8 mouse cellular contexts compared by ENCODE assay signal in genomic region chr2:33642650-33643458, GRCm38 (mm10). TPM values are rescaled to one million over a fixed set of nuclear protein-coding genes. Genes with fewer than 3 reads are reported as not detected.
A peak's percentile ranks its signal among the peaks of the same experiment; 100 is the strongest.
DNase-seq lines count a peak whose midpoint lies in the region; ATAC-seq and TF ChIP-seq lines count a peak whose summit lies in the region.

No protein-coding gene starts in this region.

- ATAC-seq in cerebellum, adult (ENCODE audit: insufficient number of reproducible peaks, low FRiP score, low TSS enrichment) = peak; percentile 52; the same call in 1 of the 2 replicates
- ATAC-seq in forebrain, embryonic 13.5 days = peak; percentile 67
- ATAC-seq in heart, postnatal 0 days (ENCODE audit: insufficient read depth, low read depth) = peak; percentile 40; the same call in 1 of the 2 replicates
- ATAC-seq in liver, embryonic 14.5 days (ENCODE audit: insufficient read depth) = no peak
- ATAC-seq in neural tube, embryonic 14.5 days (ENCODE audit: low read depth) = peak; percentile 62

- H3K4me2 ChIP-seq in forebrain, embryonic 13.5 days = peak overlapping the region; percentile 11
- no peak overlapping the region for H3K4me2 ChIP-seq in heart, postnatal 0 days (ENCODE audit: low read depth, low read length)
- no peak overlapping the region for H3K4me2 ChIP-seq in liver, embryonic 14.5 days (ENCODE audit: low read depth)
- H3K4me2 ChIP-seq in neural tube, embryonic 14.5 days (ENCODE audit: low read depth, low read length) = peak overlapping the region; percentile 50

- H3K27me3 ChIP-seq in forebrain, embryonic 13.5 days = peaks cover 100% of the 10 kb centered on the region
- H3K27me3 ChIP-seq in heart, postnatal 0 days (ENCODE audit: control insufficient read depth, insufficient read depth, low read length) = peaks cover 100% of the 10 kb centered on the region
- H3K27me3 ChIP-seq in liver, embryonic 14.5 days (ENCODE audit: control insufficient read depth, insufficient read depth, low read length) = peaks cover 97% of the 10 kb centered on the region
- peaks cover 33% of the 10 kb centered on the region for H3K27me3 ChIP-seq in neural tube, embryonic 14.5 days (ENCODE audit: control insufficient read depth, insufficient read depth, low read length)

- WGBS in forebrain, embryonic 13.5 days = 2% methylated on average over 42 of the region's 42 CpGs
- 2% methylated on average over 42 of the region's 42 CpGs for WGBS in heart, postnatal 0 days
- 3% methylated on average over 42 of the region's 42 CpGs for whole genome bisulfite sequencing in liver, embryonic 14.5 days (ENCODE audit: insufficient replicate concordance)
- WGBS in neural tube, embryonic 14.5 days = 2% methylated on average over 42 of the region's 42 CpGs

- H3K27ac ChIP-seq in forebrain, embryonic 13.5 days = no peak overlapping the region
- H3K27ac ChIP-seq in heart, postnatal 0 days (ENCODE audit: low read depth) = no peak overlapping the region
- H3K27ac ChIP-seq in liver, embryonic 14.5 days = no peak overlapping the region
- peak overlapping the region; percentile 89 for H3K27ac ChIP-seq in neural tube, embryonic 14.5 days (ENCODE audit: low read depth, low read length)

- H3K9me3 ChIP-seq in forebrain, embryonic 13.5 days (replicated peaks) = no peaks in the 10 kb centered on the region
- H3K9me3 ChIP-seq in heart, postnatal 0 days (replicated peaks; ENCODE audit: control insufficient read depth, low read length) = no peaks in the 10 kb centered on the region
- no peaks in the 10 kb centered on the region for H3K9me3 ChIP-seq in liver, embryonic 14.5 days (ENCODE audit: control insufficient read depth, low read length)
- H3K9me3 ChIP-seq in neural tube, embryonic 14.5 days (ENCODE audit: control insufficient read depth, low read length) = no peaks in the 10 kb centered on the region

- peak; percentile 58 to 61 for DNase-seq in CD8-positive naive resting alpha-beta T cell, adult 2 months (ENCODE audit: low read depth in 2 of 2, low spot score in 2 of 2)
- peak; percentile 47 for DNase-seq in heart, postnatal 0 days (ENCODE audit: low spot score)
- peak; percentile 69 to 77 for DNase-seq in kidney, postnatal 25 days
- peak in 2 of 3 experiments; percentile 4 to 16 for DNase-seq in liver, embryonic 14.5 days (ENCODE audit: low read depth in 3 of 3, low spot score in 3 of 3)
- peak; percentile 82 for DNase-seq in testis, postnatal 10 days (ENCODE audit: low spot score)

- H3K36me3 ChIP-seq in forebrain, embryonic 13.5 days (ENCODE audit: poor library complexity, severe bottlenecking) = no peaks in the 10 kb centered on the region
- no peaks in the 10 kb centered on the region for H3K36me3 ChIP-seq in heart, postnatal 0 days (replicated peaks; ENCODE audit: control insufficient read depth, insufficient read depth, low read length)
- H3K36me3 ChIP-seq in liver, embryonic 14.5 days (replicated peaks; ENCODE audit: control insufficient read depth, insufficient read depth, low read depth) = no peaks in the 10 kb centered on the region
- H3K36me3 ChIP-seq in neural tube, embryonic 14.5 days (ENCODE audit: control insufficient read depth, insufficient read depth, low read length) = no peaks in the 10 kb centered on the region

- no peak for TF ChIP-seq EP300 in heart, postnatal 0 days (IDR thresholded peaks at IDR 0.05; ENCODE audit: low read depth)
- no peak for TF ChIP-seq EP300 in liver, embryonic 14.5 days (IDR thresholded peaks at IDR 0.05; ENCODE audit: low read depth)

- TF ChIP-seq CTCF in heart, postnatal 0 days (IDR thresholded peaks at IDR 0.05; ENCODE audit: low read depth) = peak; percentile 77
- TF ChIP-seq CTCF in liver, embryonic 14.5 days (IDR thresholded peaks at IDR 0.05; ENCODE audit: low read depth) = peak; percentile 90

- no peak overlapping the region for H3K9ac ChIP-seq in forebrain, embryonic 13.5 days
- no peak overlapping the region for H3K9ac ChIP-seq in heart, postnatal 0 days (replicated peaks; ENCODE audit: low read depth, low read length)
- no peak overlapping the region for H3K9ac ChIP-seq in liver, embryonic 14.5 days (replicated peaks)
- H3K9ac ChIP-seq in neural tube, embryonic 14.5 days (replicated peaks; ENCODE audit: low read depth, low read length) = peak overlapping the region; percentile 80

- H3K4me3 ChIP-seq in forebrain, embryonic 13.5 days = 0 out of 2 replicates have a peak overlapping the region, but pooled peaks have one; percentile 9
- 0 out of 2 replicates have a peak overlapping the region, but pooled peaks have one; percentile 2 for H3K4me3 ChIP-seq in heart, postnatal 0 days (ENCODE audit: low read depth, low read length)
- no peak overlapping the region for H3K4me3 ChIP-seq in liver, embryonic 14.5 days (ENCODE audit: insufficient read depth in 1 of 2, low read depth in 2 of 2, low read length in 2 of 2)
- H3K4me3 ChIP-seq in neural tube, embryonic 14.5 days (ENCODE audit: low read depth, low read length) = peak overlapping the region; percentile 50

- peaks cover 30% of the 10 kb centered on the region for H3K4me1 ChIP-seq in forebrain, embryonic 13.5 days
- H3K4me1 ChIP-seq in heart, postnatal 0 days (ENCODE audit: control insufficient read depth, insufficient read depth) = peaks cover 9% of the 10 kb centered on the region; the same call in 1 of the 2 replicates
- H3K4me1 ChIP-seq in liver, embryonic 14.5 days (replicated peaks; ENCODE audit: control insufficient read depth in 2 of 2, insufficient read depth in 2 of 2, low read length in 1 of 2) = no peaks in the 10 kb centered on the region
- H3K4me1 ChIP-seq in neural tube, embryonic 14.5 days (ENCODE audit: control insufficient read depth, insufficient read depth, low read length) = no peaks in the 10 kb centered on the region

RNA-seq across cellular contexts. Expression of gene Lmx1b, which starts 2.5 kb away (rescaled TPM):
- 0.12 and 0.54 TPM in 2 replicates for polyA plus RNA-seq in forebrain, embryonic 13.5 days (2015; fragmentation: Nextera tagmentation; extraction: Ambion mirVana)
- total RNA-seq in heart, postnatal 0 days (2014; rRNA removed; ENCODE audit: low replicate concordance) = not detected in 2 replicates
- polyA plus RNA-seq in heart, postnatal 0 days (2015; fragmentation: Nextera tagmentation; extraction: Ambion mirVana) = not detected in 2 replicates
- 0.01 and 0.06 TPM in 2 replicates for polyA plus RNA-seq in liver, embryonic 14.5 days (2012; rRNA removed)
- polyA plus RNA-seq in liver, embryonic 14.5 days (2014; fragmentation: Nextera tagmentation; extraction: Ambion mirVana) = not detected in 2 replicates
- polyA plus RNA-seq in neural tube, embryonic 14.5 days (2014; fragmentation: Nextera tagmentation; extraction: Ambion mirVana) = 13.1 and 16.3 TPM in 2 replicates

Comparison
In these comparisons a context has a peak if more than half of its experiments do, and no peak if none do; other contexts are left out.
1. DNase-seq: peak in every context shown above with its lines; median percentile 82 in testis, postnatal 10 days; 73 in kidney, postnatal 25 days; 60 in CD8-positive naive resting alpha-beta T cell, adult 2 months; 47 in heart, postnatal 0 days; 10 in liver, embryonic 14.5 days.
2. H3K4me2 ChIP-seq: peak in forebrain, embryonic 13.5 days (single experiment) and neural tube, embryonic 14.5 days (single experiment); none in heart, postnatal 0 days (single experiment) and liver, embryonic 14.5 days (single experiment).
3. H3K4me3 ChIP-seq: peak in forebrain, embryonic 13.5 days (single experiment), heart, postnatal 0 days (single experiment) and neural tube, embryonic 14.5 days (single experiment); none in liver, embryonic 14.5 days (0 of 2).